ENCODE assay signal across 17 mouse cellular contexts in the genomic region with DNA sequence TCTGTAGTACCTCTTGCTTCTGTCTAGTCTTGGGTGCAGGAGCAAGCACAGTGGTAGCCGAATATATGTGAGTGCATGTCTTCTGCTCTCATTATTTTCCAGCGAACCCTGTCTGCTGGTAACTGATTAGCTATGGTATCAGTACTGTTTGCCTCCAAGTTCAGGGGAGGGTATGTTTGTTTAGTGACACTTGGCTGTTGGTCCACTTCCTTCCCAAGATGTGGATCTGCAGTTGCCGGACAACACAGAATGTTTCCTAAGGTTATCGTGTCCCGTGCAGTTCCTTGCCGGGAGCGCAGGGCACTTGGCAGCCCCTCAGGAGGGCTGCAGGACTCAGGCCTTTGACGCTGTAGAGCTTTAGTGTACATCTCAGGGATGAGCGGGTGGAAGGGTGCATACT.
A peak's percentile ranks its signal among the peaks of the same experiment; 100 is the strongest.
DNase-seq lines count a peak whose midpoint lies in the region; ATAC-seq and TF ChIP-seq lines count a peak whose summit lies in the region.
"Had no signal": no experiment of that assay in that cellular context is flagged by ENCODE, and none has a peak within 500 bp of the region (broad histone marks: within the 10 kb centered on the region; RNA-seq: fewer than 3 reads in every experiment).

No protein-coding gene starts in this region.

- WGBS in heart, adult 2 months = 30% methylated on average over 9 of the region's 9 CpGs
- 31% methylated on average over 9 of the region's 9 CpGs for WGBS in lung, adult 2 months
- WGBS in lung, postnatal 0 days = 34% methylated on average over 9 of the region's 9 CpGs
- WGBS in stomach, postnatal 0 days = 53% methylated on average over 9 of the region's 9 CpGs

- TF ChIP-seq CTCF in heart, adult 2 months (IDR thresholded peaks at IDR 0.05) = no peak
- TF ChIP-seq CTCF in lung, adult 2 months (IDR thresholded peaks at IDR 0.05; ENCODE audit: insufficient read depth, low read length) = no peak
- no peak for TF ChIP-seq CTCF in lung, postnatal 0 days (IDR thresholded peaks at IDR 0.05)
- TF ChIP-seq CTCF in stomach, postnatal 0 days (IDR thresholded peaks at IDR 0.05; ENCODE audit: low read depth) = no peak

- TF ChIP-seq EP300 in heart, adult 2 months (IDR thresholded peaks at IDR 0.05; ENCODE audit: insufficient read depth, low read depth, low read length) = no peak
- no peak for TF ChIP-seq EP300 in lung, postnatal 0 days (IDR thresholded peaks at IDR 0.05)
- no peak for TF ChIP-seq EP300 in stomach, postnatal 0 days (optimal IDR thresholded peaks at IDR 0.05)

- no peak for TF ChIP-seq POLR2A in heart, adult 2 months (IDR thresholded peaks at IDR 0.05; ENCODE audit: insufficient read depth, low read depth, low read length)
- no peak for TF ChIP-seq POLR2A in lung, adult 2 months (IDR thresholded peaks at IDR 0.05; ENCODE audit: borderline replicate concordance, extremely low read depth, low read depth, low read length)

- peak overlapping the region; percentile 21; the same call in 1 of the 2 replicates for H3K9ac ChIP-seq in heart, adult 2 months (ENCODE audit: low read depth, low read length)
- no peak overlapping the region for H3K9ac ChIP-seq in lung, postnatal 0 days (replicated peaks; ENCODE audit: low read depth)
- no peak overlapping the region for H3K9ac ChIP-seq in stomach, postnatal 0 days (ENCODE audit: low read length)
- H3K9ac ChIP-seq: embryonic facial prominence, embryonic 15.5 days; lung, embryonic 15.5 days; midbrain, embryonic 12.5 days had no signal

- H3K27me3 ChIP-seq in heart, adult 2 months (ENCODE audit: control insufficient read depth, insufficient read depth, low read length) = no peaks in the 10 kb centered on the region
- no peaks in the 10 kb centered on the region for H3K27me3 ChIP-seq in lung, postnatal 0 days (replicated peaks; ENCODE audit: insufficient read depth, low read length)
- H3K27me3 ChIP-seq in stomach, postnatal 0 days (ENCODE audit: control insufficient read depth, insufficient read depth, low read length) = no peaks in the 10 kb centered on the region
- H3K27me3 ChIP-seq: embryonic facial prominence, embryonic 15.5 days; lung, embryonic 15.5 days; midbrain, embryonic 12.5 days had no signal

- no peak overlapping the region for H3K4me3 ChIP-seq in heart, adult 2 months
- H3K4me3 ChIP-seq in lung, adult 2 months (replicated peaks; ENCODE audit: extremely low read depth, low read depth, low read length) = no peak overlapping the region
- no peak overlapping the region for H3K4me3 ChIP-seq in lung, postnatal 0 days (ENCODE audit: low read depth, low read length)
- no peak overlapping the region for H3K4me3 ChIP-seq in stomach, postnatal 0 days (ENCODE audit: low read depth, low read length)
- H3K4me3 ChIP-seq: embryonic facial prominence, embryonic 15.5 days; lung, embryonic 15.5 days; midbrain, embryonic 12.5 days; myocyte had no signal

- H3K4me1 ChIP-seq in heart, adult 2 months (ENCODE audit: control insufficient read depth, insufficient read depth, low read length) = peaks cover 2% of the 10 kb centered on the region
- H3K4me1 ChIP-seq in lung, adult 2 months (ENCODE audit: control insufficient read depth, insufficient read depth, low read length) = peaks cover 18% of the 10 kb centered on the region
- H3K4me1 ChIP-seq in lung, postnatal 0 days (ENCODE audit: insufficient read depth, low read depth, low read length) = peaks cover 9% of the 10 kb centered on the region; the same call in 1 of the 2 replicates
- H3K4me1 ChIP-seq in stomach, postnatal 0 days (replicated peaks; ENCODE audit: control insufficient read depth, insufficient read depth) = no peaks in the 10 kb centered on the region
- H3K4me1 ChIP-seq: midbrain, embryonic 12.5 days had no signal

- H3K9me3 ChIP-seq in lung, postnatal 0 days (ENCODE audit: low read length) = no peaks in the 10 kb centered on the region
- H3K9me3 ChIP-seq in stomach, postnatal 0 days (ENCODE audit: control insufficient read depth, low read length) = no peaks in the 10 kb centered on the region
- H3K9me3 ChIP-seq: embryonic facial prominence, embryonic 15.5 days; lung, embryonic 15.5 days; midbrain, embryonic 12.5 days had no signal

- H3K4me2 ChIP-seq in lung, postnatal 0 days (replicated peaks; ENCODE audit: low read depth, low read length) = no peak overlapping the region
- no peak overlapping the region for H3K4me2 ChIP-seq in stomach, postnatal 0 days (replicated peaks; ENCODE audit: low read depth)
- H3K4me2 ChIP-seq: embryonic facial prominence, embryonic 15.5 days; lung, embryonic 15.5 days; midbrain, embryonic 12.5 days had no signal

- intact Hi-C loops in heart, adult 2 months (cut with DNase I) = no loop called here
- intact Hi-C loops in heart, postnatal 25 days (cut with DNase I) = loop anchor here (10.0 kb wide), 1 partner anchor 466 kb away; no protein-coding TSS in a partner anchor

- peaks cover 4% of the 10 kb centered on the region for H3K36me3 ChIP-seq in heart, adult 2 months (ENCODE audit: control insufficient read depth, insufficient read depth, low read length)
- H3K36me3 ChIP-seq in lung, postnatal 0 days (ENCODE audit: insufficient read depth, low read length) = 0 out of 2 replicates have a peak, but pooled peaks cover 6% of the 10 kb centered on the region
- H3K36me3 ChIP-seq in stomach, postnatal 0 days (ENCODE audit: control insufficient read depth, insufficient read depth, low read length) = peaks cover 5% of the 10 kb centered on the region; the same call in 1 of the 2 replicates
- H3K36me3 ChIP-seq: embryonic facial prominence, embryonic 15.5 days; lung, embryonic 15.5 days had no signal

- H3K79me2 ChIP-seq in heart, adult 2 months (replicated peaks; ENCODE audit: control insufficient read depth, insufficient read depth, low read length) = no peaks in the 10 kb centered on the region

- no peak for DNase-seq in heart, adult 2 months
- no peak for DNase-seq in heart, postnatal 25 days (ENCODE audit: low spot score)
- peak; percentile 52 to 78 for DNase-seq in lung, adult 18-20 months
- no peak for DNase-seq in lung, adult 2 months
- peak; percentile 35 for DNase-seq in lung, postnatal 0 days (ENCODE audit: low spot score)
- DNase-seq in stomach, postnatal 0 days (ENCODE audit: low spot score) = peak; percentile 55
- DNase-seq in cerebellum, adult 11-12 months = no peak
- no peak for DNase-seq in spleen, adult 12 weeks (ENCODE audit: low spot score)
- DNase-seq: cerebellum, adult 2 months; gastrocnemius, postnatal 25 days; heart, postnatal 4 days; thymus, postnatal 36 days had no signal

- no peak overlapping the region for H3K27ac ChIP-seq in heart, adult 2 months
- H3K27ac ChIP-seq in lung, postnatal 0 days (ENCODE audit: low read length) = no peak overlapping the region
- peak overlapping the region; percentile 61 for H3K27ac ChIP-seq in stomach, postnatal 0 days (replicated peaks)
- H3K27ac ChIP-seq: embryonic facial prominence, embryonic 15.5 days; lung, embryonic 15.5 days; midbrain, embryonic 12.5 days had no signal

- peak; percentile 23; the same call in 1 of the 2 replicates for ATAC-seq in lung, postnatal 0 days
- peak; percentile 80 for ATAC-seq in stomach, postnatal 0 days (ENCODE audit: low FRiP score, low TSS enrichment)
- ATAC-seq: forebrain, embryonic 14.5 days had no signal

Comparison
In these comparisons a context has a peak if more than half of its experiments do, and no peak if none do; other contexts are left out.
1. DNase-seq: peak in lung, adult 18-20 months (2 of 2), lung, postnatal 0 days (single experiment) and stomach, postnatal 0 days (single experiment); none in heart, adult 2 months (0 of 2), heart, postnatal 25 days (single experiment), lung, adult 2 months (single experiment), cerebellum, adult 11-12 months (single experiment) and spleen, adult 12 weeks (single experiment).